Mouse (Mus musculus) thymus, postnatal 25 days (tissue): Measurements from ENCODE around the gene Ccdc163.
"Not testable (repeated sequence)": the region's sequence is repeated elsewhere in the genome, so short reads cannot be mapped to it uniquely, and the experiment has no call there.

Experiments
- DNase-seq: peaks from one replicate; pipeline ENCODE4 v3.0.0; 2022

Gene Ccdc163

DNA sequence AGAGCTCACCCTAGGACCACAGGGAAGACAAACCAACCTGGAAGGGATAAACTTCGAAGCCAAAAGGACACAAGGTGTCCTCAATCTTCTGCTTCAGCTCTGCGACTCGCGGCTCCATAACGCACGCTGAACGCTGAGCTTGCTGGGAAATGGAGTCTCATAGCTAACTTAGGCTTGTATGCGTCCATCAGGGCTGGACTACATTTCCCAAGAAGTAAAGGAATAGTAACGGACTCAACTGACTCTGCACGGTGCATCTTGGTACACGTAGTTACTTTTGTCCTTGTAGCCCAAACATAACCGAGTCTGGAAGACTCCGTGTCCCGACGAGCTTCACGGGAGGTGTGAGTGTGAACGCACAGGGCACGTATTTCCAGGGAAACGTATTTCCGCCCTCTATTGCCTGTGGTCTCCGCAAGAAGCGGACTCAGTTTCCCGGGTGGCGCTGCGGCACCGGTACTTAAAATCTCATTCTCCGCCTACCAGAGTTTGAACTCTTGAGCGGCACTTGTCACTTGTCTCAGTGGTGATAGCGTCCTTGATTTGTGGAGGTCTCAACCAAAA is at the start of gene Ccdc163, which contains the start of gene Mmachc:
Gene Ccdc163 (plus strand): TSS at position 309 of the 564 bp plus-strand sequence.
Gene Mmachc (minus strand): TSS at position 206 of the 564 bp plus-strand sequence.
- peak; percentile 87 for DNase-seq

DNA sequence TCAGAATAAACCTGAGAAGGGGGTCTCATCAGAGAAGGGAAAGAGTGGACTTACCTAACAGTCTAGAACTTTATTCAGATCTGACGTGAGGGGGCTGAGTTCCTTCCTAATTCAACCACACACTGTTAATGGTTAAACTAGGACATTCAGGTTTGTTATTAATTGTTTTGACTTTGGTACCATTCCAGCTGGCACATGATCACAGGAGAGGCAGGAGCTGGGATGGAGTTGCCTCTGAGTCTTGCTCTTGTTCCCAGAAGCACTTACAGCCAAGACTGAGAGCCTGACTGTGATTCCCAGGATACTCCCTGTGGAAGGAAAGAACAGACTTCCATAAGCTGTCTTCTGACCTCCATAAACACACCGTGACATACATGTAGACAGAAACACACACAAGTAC is 48.8 kb upstream of the Ccdc163 start:
- no peak for DNase-seq

DNA sequence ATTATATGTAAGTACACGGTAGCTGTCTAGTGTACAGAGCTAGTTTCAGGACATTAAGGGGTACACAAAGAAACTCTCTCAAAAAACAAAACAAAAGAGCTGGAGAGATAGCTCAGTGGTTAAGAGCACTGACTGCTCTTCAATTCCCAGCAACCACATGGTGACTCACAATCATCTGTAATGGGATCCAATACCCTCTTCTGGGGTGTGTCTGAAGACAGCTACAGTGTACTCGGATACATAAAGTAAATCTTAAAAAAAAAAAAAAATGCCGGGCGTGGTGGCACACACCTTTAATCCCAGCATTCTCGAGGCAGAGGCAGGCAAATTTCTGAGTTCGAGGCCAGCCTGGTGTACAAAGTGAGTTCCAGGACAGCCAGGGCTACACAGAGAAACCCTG is 48.4 kb upstream of the Ccdc163 start:
- DNase-seq = not testable (repeated sequence)

DNA sequence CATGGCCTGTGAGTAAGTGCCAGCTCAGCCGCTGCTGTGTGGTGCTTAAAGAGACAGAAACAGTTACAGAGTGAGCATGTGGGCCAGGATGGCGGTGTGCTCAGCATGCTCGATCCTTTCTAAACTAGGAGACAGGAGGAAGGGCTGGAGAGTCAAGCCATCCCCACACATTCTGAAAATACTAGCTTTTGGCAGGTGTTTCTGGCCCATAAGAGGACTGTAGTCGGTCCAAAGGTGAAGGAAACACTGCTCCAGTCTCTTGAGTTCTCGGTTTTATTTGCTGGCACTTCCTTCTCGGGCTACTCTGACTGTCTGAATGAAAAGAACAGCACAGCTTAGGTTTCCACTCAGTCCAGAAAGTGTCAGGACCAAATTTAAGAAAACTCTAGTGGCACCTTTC is 47.5 kb upstream of the Ccdc163 start:
- DNase-seq = no peak

DNA sequence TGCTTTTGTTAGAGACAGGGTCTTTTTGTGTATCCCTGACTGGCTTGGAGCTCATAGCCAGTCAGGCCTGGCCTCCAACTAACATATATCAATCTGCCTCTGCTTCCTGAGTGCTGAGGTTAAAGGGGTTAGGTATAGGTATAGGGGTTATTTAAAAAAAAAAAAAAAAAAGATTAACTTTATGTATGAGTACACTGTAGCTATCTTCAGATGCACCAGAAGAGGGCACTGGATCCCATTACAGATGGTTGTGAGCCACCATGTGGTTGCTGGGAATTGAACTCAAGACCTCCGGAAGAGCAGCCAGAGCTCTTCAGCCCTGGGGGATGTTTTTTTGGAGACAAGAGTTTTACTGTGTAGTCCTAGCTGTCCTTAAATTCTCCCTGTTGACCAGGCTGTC is 46.3 kb upstream of the Ccdc163 start:
- DNase-seq = no peak

DNA sequence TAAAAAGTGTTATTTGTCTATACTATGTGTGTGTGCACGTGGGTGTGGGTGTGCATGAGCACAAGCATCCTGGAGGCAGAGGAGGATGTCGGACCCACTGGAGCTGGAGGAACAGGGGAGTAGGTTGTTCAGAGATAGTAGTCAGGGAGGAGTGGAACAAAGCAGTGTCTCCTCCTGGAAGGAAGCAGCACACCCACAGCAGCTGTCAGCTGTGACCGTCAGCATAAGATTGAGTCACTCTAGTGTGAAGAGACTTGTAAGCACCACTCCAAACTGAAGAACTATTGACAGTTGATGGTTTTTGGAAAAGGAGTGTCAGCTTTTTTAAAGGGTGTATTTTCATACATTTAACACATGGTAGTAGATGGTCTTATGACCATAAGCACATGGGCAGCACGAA is 41.7 kb upstream of the Ccdc163 start:
- no peak for DNase-seq

DNA sequence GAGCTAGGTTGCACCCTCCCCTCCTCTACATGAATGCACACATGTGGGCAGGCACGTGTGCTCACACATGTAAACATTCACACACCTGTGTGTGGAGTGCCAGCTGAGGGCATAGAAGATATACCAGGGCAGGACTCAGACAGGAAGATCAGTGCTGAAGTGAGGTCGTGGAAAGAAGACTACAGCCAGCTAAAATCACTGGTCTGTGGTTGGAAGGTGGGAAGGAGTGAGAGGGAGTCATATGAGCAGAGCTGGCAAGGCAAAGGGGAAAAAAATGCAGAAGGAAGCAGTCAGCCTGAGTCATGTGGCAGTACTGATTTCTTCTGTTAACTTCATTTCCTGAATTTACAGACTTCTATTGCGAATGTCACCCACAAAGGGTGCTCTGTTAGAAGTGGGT is 40.2 kb upstream of the Ccdc163 start:
- DNase-seq = no peak

DNA sequence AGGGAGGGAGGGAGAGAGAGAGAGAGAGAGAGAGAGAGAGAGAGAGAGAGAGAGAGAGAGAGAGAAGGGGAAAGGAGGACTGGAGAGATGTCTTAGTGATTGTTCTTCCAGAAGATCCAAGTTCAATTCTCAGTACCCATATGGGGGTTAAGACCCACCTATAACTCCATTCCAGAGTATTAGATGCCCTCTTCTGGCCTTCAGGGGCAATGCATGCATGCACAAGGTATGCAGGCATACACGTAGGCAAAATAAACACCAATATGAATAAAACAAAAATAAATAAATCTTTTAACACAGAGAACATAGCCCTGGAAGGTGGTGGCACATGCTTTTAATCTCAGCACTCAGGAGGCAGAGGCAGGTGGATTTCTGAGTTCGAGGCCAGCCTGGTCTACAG is 39.0 kb upstream of the Ccdc163 start:
- peak; percentile 30 for DNase-seq

DNA sequence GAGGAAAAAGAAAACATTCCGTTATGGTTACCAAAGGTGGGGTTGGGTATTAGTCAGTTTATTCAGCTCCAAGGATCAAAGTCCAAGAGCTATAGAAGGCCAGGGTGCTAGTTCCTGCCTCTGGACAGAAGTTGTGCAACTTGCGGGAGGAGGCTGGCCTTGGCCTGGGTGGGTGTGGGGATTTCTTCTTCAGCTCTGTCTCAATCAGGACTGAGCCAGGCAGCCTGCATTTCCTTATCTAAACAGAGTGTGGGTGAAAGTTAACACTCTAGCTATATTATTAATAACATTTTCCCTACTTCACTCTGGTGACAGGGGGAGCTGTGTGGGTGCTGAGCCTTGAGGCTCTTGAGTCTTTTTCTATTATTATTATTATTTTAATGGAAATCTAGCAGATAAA is 35.5 kb upstream of the Ccdc163 start:
- no peak for DNase-seq

DNA sequence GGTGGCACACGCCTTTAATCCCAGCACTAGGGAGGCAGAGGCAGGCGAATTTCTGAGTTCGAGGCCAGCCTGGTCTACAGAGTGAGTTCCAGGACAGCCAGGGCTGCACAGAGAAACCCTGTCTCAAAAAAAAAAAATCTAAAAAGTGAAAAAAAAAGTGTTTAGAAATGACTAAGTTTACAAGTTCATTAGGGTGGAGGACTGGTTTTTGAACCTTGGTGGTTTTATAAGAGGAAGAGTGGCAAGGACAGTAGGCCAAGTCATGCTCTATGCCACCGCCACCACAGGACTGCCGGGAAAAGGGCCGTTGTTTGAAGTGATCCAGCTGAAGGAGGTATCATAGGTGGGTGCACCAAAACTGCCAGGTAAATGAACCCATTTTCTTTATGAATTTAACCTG is 33.5 kb upstream of the Ccdc163 start:
- not testable (repeated sequence) for DNase-seq

DNA sequence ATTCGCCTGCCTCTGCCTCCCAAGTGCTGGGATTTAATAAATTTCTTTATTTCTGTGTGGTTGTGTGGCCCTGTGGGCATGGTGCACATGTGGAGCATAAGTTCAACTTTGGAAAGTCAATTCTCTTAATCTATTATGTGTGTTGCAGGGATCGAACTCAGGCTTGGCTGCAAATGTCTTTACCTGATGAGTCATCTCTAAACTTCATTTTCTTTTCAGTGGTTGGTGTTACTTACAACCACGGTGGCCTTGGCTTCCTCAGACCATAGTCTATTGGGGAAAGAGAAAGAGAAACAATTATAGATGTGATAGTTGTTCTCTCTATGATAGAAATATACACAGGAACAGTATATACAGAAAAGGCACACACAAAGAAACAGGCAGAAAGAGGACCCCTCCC is 32.3 kb upstream of the Ccdc163 start:
- DNase-seq = no peak

DNA sequence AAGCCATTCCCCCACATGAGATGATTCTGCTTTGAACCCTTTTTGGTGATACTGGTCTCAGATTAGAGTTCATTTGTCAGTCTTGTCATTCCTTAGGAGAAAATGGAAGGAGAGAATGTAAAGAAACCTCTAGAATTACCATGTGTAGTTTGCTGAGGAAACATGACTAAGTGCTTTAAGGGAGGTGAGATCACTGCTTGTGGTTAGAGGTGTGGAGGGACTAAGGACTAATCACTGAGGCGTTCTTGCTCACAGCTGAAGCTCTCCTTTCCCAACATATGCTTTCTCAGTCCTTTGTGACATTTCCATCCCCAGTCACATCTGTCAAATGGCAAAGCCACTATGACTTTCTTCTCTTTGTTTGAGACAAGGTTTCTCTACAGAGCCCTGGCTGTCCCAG is 30.5 kb upstream of the Ccdc163 start:
- no peak for DNase-seq

DNA sequence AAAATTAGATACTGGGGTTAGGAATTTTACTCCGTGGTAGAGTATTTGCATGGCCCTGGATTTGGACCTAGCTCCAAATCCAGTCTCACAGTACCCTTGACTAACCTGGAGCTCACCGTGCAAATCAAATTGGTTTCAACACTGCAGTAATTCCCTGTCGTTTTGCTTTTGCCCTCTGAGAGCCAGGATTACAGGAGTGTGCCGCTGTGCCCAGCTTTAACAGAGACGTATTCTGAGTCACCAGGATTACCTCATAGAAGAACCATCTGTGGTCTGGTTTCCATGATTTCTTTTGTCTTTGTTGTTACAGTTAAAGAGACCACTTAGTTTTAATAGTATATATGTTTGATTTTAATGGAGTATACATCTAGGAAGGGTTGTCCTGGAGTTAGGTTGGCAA is 29.2 kb upstream of the Ccdc163 start:
- no peak for DNase-seq

DNA sequence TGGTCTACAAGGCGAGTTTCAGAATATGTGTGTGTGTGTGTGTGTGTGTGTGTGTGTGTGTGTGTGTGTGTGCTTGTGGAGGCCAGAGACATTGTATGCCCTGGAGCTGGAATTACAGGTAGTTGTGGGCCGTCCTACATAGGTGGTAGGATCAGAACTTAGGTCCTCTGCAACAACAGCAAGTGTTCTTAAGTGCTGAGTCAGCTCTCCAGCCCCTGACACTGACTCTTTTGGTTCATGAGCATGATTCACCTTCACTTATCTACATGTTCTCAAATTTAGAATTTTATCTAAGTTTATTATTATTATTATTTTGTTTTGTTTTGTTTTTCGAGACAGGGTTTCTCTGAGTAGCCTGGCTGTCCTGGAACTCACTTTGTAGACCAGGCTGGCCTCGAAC is 27.8 kb upstream of the Ccdc163 start:
- DNase-seq = not testable (repeated sequence)

DNA sequence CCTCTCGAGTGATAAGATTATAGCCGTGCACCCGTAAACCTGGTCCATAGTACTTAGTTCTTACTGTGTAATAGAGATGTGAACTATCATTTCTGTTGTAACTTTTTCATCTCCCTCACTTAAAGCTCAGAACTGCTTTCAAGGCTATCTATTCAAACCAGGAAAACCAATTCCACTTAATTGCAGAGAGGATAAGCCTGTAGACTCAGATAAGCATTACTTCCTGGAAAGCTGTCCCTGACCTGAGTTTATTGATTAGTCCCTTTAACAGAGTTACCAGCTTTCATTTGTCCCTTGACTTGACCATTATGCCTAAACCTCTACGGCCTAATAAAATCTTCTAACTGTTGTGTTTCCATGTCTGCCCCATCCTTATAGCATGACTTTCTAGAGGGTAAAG is 24.4 kb upstream of the Ccdc163 start:
- no peak for DNase-seq

DNA sequence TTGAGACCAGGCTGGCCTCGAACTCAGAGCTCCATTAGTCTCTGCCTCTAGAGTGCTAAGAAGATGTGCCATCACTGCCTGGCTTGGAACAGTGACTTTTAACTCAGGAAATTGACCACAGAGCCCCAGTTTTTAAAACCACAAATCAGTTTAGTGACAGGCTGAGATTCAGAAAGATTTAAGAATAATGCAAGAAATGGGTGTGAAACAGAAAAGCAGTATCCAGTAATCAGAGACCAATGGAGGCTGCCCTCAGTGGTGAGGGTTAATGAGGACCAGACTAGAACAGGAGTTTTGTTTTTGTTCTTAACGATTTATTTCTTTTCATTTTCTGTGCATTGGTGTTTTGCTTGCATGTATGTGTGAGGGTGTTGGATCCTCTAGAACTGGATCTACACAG is 23.6 kb upstream of the Ccdc163 start:
- no peak for DNase-seq

DNA sequence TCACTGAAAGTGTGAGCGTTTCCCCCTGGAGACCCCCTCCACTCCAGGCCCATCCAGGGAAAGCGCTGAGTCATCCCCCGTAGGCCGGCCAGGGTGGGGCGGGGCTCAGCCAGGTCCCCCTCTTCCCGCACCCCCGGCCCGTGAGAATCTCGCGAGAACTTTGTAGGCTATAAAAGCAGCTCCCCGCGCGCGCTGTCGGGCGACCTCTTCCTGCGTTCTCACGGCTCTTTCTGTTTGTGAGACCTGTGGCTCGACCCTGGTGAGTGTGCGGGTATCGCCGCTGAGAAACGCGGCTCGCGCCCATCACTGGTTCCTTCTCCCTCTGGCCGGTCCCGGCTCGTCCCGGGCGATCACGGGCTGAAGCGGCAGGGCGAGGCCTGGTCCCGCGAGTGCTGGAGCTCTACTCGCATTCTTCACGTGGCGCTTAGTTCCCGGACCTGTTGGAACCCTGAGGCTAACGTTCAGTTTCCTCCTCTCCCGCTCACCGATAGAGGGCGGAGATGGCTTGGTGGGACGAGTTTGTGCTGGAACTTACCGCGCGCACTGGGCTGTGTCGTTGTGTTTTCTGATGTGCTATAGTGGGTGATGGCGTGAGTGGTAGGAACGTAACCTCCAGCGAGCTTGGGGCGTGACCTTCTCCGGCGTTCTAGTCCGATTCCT is 22.8 kb upstream of the Ccdc163 start, which contains the start of gene Prdx1:
Gene Prdx1 (plus strand): TSS at position 143 of the 660 bp plus-strand sequence.
- DNase-seq = peak; percentile 98

DNA sequence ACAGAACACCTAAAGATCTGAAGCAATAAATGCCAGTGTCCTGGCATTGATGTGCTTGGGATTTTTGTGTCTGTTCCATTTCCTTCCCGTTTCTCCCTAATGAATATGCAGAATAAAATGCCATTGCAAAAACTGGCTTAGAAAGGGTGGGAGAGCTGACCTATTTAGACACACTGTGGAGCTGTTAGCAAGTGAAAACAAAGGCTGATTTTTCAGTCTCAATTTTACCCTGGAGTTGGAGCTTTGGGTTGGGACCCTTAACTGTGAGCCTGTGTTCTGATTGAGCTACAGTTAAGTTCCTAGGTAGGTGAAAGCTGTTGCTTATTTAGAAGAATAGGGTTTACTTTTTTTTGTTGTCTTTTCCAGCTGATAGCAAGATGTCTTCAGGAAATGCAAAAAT is 21.3 kb upstream of the Ccdc163 start:
- DNase-seq = no peak

DNA sequence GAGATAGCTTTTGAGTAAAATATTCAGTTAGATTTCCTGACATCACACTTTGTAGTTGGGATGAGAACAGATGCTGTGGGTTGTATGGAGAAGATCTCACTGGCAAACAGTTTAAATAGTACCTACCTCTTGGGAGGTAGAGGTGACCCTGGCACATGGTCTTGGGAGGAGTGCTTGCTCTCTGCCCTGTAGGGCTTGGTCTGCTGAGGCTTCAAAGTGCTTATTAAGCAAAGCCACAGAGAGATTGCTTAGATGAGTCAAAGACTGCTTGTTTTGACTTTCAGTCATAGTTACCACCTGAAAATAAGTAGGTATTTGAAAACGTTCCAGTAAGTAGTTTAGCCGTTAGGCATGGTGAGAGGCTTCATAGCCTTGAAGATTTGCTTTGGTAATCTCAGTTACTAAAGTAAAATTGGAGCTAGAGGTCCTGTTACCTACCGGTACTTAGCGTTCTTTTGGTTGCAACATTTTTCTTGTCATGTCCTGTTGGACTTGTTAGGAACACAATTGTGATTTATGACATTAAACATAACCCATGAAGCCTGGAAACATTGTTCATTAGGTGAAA is 18.9 kb upstream of the Ccdc163 start:
- DNase-seq = no peak

DNA sequence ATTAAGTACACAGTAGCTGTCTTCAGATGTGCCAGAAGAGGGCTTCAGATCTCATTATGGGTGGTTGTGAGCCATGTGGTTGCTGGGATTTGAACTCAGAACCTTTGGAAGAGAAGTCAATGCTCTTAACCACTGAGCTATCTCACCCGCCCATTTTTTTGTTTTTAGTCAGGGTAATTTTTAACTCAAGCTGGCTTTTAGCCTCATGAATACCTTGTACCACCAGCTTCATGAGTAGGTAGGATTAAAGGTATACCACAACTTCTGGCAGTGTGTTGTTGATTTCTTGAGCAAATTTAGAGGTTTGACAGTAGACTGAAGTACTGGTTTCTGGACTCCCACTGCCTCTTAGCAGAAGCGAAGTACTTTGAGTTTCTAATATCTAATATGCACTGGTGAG is 16.2 kb upstream of the Ccdc163 start:
- no peak for DNase-seq

DNA sequence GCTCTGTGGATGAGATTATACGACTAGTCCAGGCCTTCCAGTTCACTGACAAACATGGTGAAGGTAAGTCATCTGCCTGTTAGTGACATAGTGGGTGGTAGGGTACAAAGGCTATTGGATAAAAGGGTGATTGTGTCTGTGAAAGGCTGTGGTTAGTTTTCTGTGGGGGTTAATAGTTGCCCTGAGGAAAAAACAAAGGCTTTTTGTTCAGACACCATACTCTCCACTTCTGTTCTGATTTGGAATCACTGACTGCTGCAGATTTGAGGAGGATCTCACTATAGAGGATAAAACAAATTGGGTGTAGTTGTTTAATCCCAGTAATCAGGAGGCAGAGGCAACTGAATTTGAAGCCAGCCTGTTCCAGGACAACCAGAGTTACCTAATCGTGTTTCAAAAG is 14.5 kb upstream of the Ccdc163 start:
- no peak for DNase-seq

DNA sequence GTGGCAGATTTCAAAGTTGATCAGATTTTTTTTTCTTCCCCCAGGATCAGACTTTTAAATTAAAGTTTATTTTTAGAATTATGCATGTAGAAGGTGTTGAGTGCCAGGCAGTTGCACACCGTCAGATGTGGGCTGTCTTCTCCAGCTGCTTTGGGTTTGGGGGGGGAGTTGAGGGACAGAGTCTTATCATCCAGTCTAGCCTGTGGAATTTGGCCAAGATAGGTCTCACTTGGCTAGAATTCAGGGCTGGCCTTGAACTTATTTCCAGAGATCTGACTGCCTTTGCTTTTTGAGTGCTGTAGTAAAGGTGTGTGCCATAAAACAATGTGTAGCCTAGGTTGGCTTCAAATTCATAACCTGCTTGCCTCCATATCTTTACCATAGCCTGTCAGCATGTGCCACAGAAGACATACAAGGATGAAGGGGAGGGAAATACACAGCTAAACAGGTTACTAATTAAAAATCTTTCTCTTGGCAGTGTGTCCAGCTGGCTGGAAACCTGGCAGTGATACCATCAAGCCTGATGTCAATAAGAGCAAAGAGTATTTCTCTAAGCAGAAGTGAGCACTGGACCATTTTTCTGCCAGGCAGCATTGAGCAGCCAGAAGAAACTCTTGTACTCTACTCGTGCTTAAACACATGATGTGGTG is 9.5 kb upstream of the Ccdc163 start:
- DNase-seq = no peak

DNA sequence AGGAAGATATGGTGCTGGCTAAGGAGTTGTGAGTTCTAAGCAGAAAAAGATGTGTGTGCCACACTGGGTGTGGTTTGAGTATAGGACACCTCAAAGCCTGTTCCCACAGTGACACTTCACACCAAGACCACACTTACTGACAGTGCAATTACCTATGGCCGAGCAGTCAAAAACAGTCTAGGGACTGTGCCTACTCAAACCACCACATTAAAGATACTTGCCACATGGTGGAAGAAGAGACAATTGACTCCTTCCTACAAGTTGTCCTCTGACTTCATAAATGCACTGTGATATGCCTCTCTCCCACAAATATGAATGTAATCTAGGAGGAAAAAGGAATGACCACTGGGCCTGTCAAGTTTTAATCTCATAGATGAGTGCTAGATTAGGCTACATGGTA is 7.3 kb upstream of the Ccdc163 start:
- no peak for DNase-seq

DNA sequence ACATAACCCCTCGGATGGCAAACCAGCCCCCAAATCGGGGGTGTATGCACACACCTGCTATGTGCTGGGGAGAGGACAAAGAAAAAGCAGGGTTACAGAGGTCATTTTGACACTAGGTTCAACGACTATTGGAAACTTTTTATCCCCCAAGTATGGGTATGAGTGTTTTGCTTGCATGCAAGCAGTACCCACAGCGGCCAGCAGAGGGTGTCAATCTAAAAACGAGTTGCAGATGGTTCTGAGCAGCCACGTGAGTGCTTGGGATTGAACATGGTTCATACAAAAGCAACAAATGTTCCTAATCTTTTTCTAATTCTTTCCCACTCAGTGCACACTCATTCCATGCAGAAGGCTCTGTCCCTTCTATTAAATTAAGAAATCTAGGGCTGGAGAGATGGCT is 4.5 kb upstream of the Ccdc163 start:
- DNase-seq = peak; percentile 82
